Mouse (Mus musculus): ENCODE results near the gene Gbx2. TPM values are rescaled to one million over a fixed set of nuclear protein-coding genes. Genes with fewer than 3 reads are reported as not detected.

The Gbx2 gene
- polyA plus RNA-seq, 1 experiment = 2.1 TPM

GRCm38 (mm10) chr1:89928676-89929075 lies 2.3 kb downstream of the Gbx2 start:
- H3K27me3 ChIP-seq (ENCODE audit: control insufficient read depth, insufficient read depth, low read length) = peaks cover 8% of the 10 kb centered on the region; the same call in 1 of the 2 replicates

GRCm38 (mm10) chr1:89927061-89927661 lies 3.8 kb downstream of the Gbx2 start:
- Histone ChIP-seq H3K4me1 (ENCODE audit: control insufficient read depth, insufficient read depth, low read length) (no peaks in the 10 kb centered on the region; the same call in 1 of the 2 replicates), H3K4me3 (replicated peaks; ENCODE audit: insufficient read depth, low read depth, low read length) (no peak overlapping the region), H3K27ac (ENCODE audit: insufficient read depth, low read length) (no peak overlapping the region), H3K27me3 (ENCODE audit: control insufficient read depth, insufficient read depth, low read length) (peaks cover 8% of the 10 kb centered on the region; the same call in 1 of the 2 replicates)
- WGBS = 15% methylated on average over 36 of the region's 36 CpGs
- TF ChIP-seq POLR2A (IDR thresholded peaks at IDR 0.05; ENCODE audit: borderline replicate concordance, insufficient read depth, low read length) (no peak), CTCF (IDR thresholded peaks at IDR 0.05; ENCODE audit: borderline replicate concordance, insufficient read depth, low read depth, low read length) (no peak)
- DNase-seq = no peak

More at GRCm38 (mm10) chr1:89928676-89929075, 2.3 kb downstream of the Gbx2 start:
- no peak for DNase-seq
- Histone ChIP-seq H3K4me1 (ENCODE audit: control insufficient read depth, insufficient read depth, low read length) (no peaks in the 10 kb centered on the region; the same call in 1 of the 2 replicates), H3K27ac (ENCODE audit: insufficient read depth, low read length) (no peak overlapping the region), H3K4me3 (replicated peaks; ENCODE audit: insufficient read depth, low read depth, low read length) (no peak overlapping the region)
- WGBS = 9% methylated on average over 25 of the region's 25 CpGs
- no peak for TF ChIP-seq POLR2A (IDR thresholded peaks at IDR 0.05; ENCODE audit: borderline replicate concordance, insufficient read depth, low read length)
- TF ChIP-seq CTCF (IDR thresholded peaks at IDR 0.05; ENCODE audit: borderline replicate concordance, insufficient read depth, low read depth, low read length) = no peak

GRCm38 (mm10) chr1:89926583-89927060 lies 4.4 kb downstream of the Gbx2 start:
- no peaks in the 10 kb centered on the region; the same call in 1 of the 2 replicates for H3K4me1 ChIP-seq (ENCODE audit: control insufficient read depth, insufficient read depth, low read length)
- WGBS = 24% methylated on average over 9 of the region's 9 CpGs
- H3K27me3 ChIP-seq (ENCODE audit: control insufficient read depth, insufficient read depth, low read length) = peaks cover 8% of the 10 kb centered on the region; the same call in 1 of the 2 replicates
- H3K4me3 ChIP-seq (replicated peaks; ENCODE audit: insufficient read depth, low read depth, low read length) = no peak overlapping the region
- DNase-seq = no peak
- TF ChIP-seq POLR2A (IDR thresholded peaks at IDR 0.05; ENCODE audit: borderline replicate concordance, insufficient read depth, low read length) (no peak), CTCF (IDR thresholded peaks at IDR 0.05; ENCODE audit: borderline replicate concordance, insufficient read depth, low read depth, low read length) (no peak)
- no peak overlapping the region for H3K27ac ChIP-seq (ENCODE audit: insufficient read depth, low read length)

- no peak for TF ChIP-seq CTCF (IDR thresholded peaks at IDR 0.05; ENCODE audit: borderline replicate concordance, insufficient read depth, low read depth, low read length)
- TF ChIP-seq POLR2A (IDR thresholded peaks at IDR 0.05; ENCODE audit: borderline replicate concordance, insufficient read depth, low read length) = no peak
- no peaks in the 10 kb centered on the region; the same call in 1 of the 2 replicates for H3K4me1 ChIP-seq (ENCODE audit: control insufficient read depth, insufficient read depth, low read length)
- peaks cover 6% of the 10 kb centered on the region; the same call in 1 of the 2 replicates for H3K27me3 ChIP-seq (ENCODE audit: control insufficient read depth, insufficient read depth, low read length)
- WGBS = 52% methylated on average over 12 of the region's 12 CpGs
- DNase-seq = no peak
- H3K4me3 ChIP-seq (replicated peaks; ENCODE audit: insufficient read depth, low read depth, low read length) = no peak overlapping the region
- no peak overlapping the region for H3K27ac ChIP-seq (ENCODE audit: insufficient read depth, low read length)
Measured at GRCm38 (mm10) chr1:89925501-89926190, 5.3 kb downstream of the Gbx2 start.

- Histone ChIP-seq H3K4me1 (ENCODE audit: control insufficient read depth, insufficient read depth, low read length) (no peaks in the 10 kb centered on the region), H3K27me3 (ENCODE audit: control insufficient read depth, insufficient read depth, low read length) (peaks cover 1% of the 10 kb centered on the region; the same call in 1 of the 2 replicates), H3K27ac (ENCODE audit: insufficient read depth, low read length) (no peak overlapping the region), H3K4me3 (replicated peaks; ENCODE audit: insufficient read depth, low read depth, low read length) (no peak overlapping the region)
- no peak for TF ChIP-seq CTCF (IDR thresholded peaks at IDR 0.05; ENCODE audit: borderline replicate concordance, insufficient read depth, low read depth, low read length)
- TF ChIP-seq POLR2A (IDR thresholded peaks at IDR 0.05; ENCODE audit: borderline replicate concordance, insufficient read depth, low read length) = no peak
- DNase-seq = no peak
- 21% methylated on average over 14 of the region's 14 CpGs for WGBS
Measured at GRCm38 (mm10) chr1:89923642-89924020, 7.3 kb downstream of the Gbx2 start.

- 4% methylated on average over 40 of the region's 41 CpGs for WGBS
- DNase-seq = no peak
- Histone ChIP-seq H3K27me3 (ENCODE audit: control insufficient read depth, insufficient read depth, low read length) (peaks cover 1% of the 10 kb centered on the region; the same call in 1 of the 2 replicates), H3K4me1 (ENCODE audit: control insufficient read depth, insufficient read depth, low read length) (no peaks in the 10 kb centered on the region), H3K27ac (ENCODE audit: insufficient read depth, low read length) (no peak overlapping the region), H3K4me3 (replicated peaks; ENCODE audit: insufficient read depth, low read depth, low read length) (no peak overlapping the region)
- no peak for TF ChIP-seq CTCF (IDR thresholded peaks at IDR 0.05; ENCODE audit: borderline replicate concordance, insufficient read depth, low read depth, low read length)
- no peak for TF ChIP-seq POLR2A (IDR thresholded peaks at IDR 0.05; ENCODE audit: borderline replicate concordance, insufficient read depth, low read length)
Measured at GRCm38 (mm10) chr1:89922883-89923641, 7.9 kb downstream of the Gbx2 start.

- TF ChIP-seq POLR2A (IDR thresholded peaks at IDR 0.05; ENCODE audit: borderline replicate concordance, insufficient read depth, low read length) = no peak
- no peak for TF ChIP-seq CTCF (IDR thresholded peaks at IDR 0.05; ENCODE audit: borderline replicate concordance, insufficient read depth, low read depth, low read length)
- DNase-seq = no peak
- H3K27me3 ChIP-seq (ENCODE audit: control insufficient read depth, insufficient read depth, low read length) = peaks cover 1% of the 10 kb centered on the region; the same call in 1 of the 2 replicates
- H3K4me3 ChIP-seq (replicated peaks; ENCODE audit: insufficient read depth, low read depth, low read length) = no peak overlapping the region
- WGBS = 3% methylated on average over 7 of the region's 7 CpGs
- H3K27ac ChIP-seq (ENCODE audit: insufficient read depth, low read length) = no peak overlapping the region
- H3K4me1 ChIP-seq (ENCODE audit: control insufficient read depth, insufficient read depth, low read length) = no peaks in the 10 kb centered on the region
Measured at GRCm38 (mm10) chr1:89922282-89922681, 8.7 kb downstream of the Gbx2 start.
